Mouse (Mus musculus) embryonic stem cell, embryonic (primary cell): ENCODE measurements around the gene Lhx6.
"Not testable (repeated sequence)": the region's sequence is repeated elsewhere in the genome, so short reads cannot be mapped to it uniquely, and the experiment has no call there.

Experiments used
- CTCF ChIA-PET, 4 experiments: fragments of 300-600 bp in 2 of 4; fragments of 350-600 bp in 2 of 4; sonication (Branson Sonifier 250); formaldehyde crosslinking; loops; one replicate each; lab custom pipeline; 2022; ENCODE audit warnings: inconsistent platforms in 2 of 4; lab: Charles Lee
- POLR2A ChIA-PET, 4 experiments: fragments of 300-600 bp in 2 of 4; fragments of 350-600 bp in 2 of 4; sonication (Branson Sonifier 250); formaldehyde crosslinking; loops; one replicate each; lab custom pipeline; 2022; ENCODE audit warnings: antibody characterized with exemption in 4 of 4, inconsistent platforms in 1 of 4; lab: Charles Lee

Gene Lhx6

DNA sequence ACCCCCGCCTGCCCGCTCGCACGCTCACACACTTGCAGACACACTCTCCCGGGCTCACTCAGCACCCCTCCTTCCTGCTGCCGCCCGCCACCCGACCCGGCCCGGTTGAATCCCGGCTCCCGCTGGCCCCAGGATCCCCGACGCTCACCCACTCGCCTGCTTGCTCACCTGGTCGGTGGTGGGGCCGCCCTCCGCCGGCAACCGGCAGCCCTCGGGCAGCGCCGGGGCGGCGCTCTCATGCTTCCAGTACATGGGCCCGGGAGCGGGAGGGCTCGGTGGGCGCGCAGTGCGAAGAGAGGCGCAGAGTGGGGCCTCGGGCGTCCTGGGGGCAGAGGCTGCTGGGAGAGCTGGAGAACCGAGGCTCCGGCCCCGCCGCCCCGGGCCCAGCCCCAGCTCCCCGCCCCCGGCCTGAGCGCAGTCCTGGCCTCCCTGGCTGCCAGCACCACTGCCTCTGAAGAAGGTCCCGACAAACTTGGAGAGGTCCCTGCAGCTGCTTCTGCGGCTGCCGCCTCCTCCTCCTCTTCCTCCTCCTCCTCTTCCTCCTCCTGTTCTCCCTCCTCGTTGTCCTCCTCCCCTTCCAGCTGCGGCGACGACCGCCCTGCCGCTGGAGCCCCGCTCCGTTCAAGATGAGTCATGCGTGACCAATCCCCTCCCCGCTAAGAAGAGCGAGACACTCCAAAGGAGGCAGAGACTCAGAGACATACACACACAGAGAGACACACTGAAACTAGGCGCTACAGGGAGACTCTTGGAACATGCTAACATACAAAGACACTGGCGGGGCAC, at the start of gene Lhx6:
Lhx6 (minus strand) TSS at position 453 of the 786 bp plus-strand sequence.
- CTCF ChIA-PET = no interaction called here

DNA sequence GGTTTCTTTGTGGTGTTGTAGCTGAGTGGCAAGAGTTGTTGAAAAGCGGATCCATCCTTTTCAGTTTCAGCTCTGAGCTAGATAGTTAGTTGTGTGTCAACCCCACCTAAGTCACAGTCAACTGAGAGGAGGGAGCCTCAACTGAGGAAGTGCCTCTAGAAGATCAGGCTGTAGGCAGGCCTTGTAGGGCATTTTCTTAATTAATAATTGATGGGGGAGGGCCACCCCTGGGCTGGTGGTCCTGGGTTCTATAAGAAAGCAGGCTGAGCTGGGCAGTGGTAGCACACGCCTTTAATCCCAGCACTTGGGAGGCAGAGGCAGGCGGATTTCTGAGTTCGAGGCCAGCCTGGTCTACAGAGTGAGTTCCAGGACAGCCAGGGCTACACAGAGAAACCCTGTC, 47.2 kb upstream of the Lhx6 start:
- CTCF ChIA-PET, POLR2A ChIA-PET: not testable (repeated sequence)

More for the DNA sequence above, at the start of gene Lhx6:
- POLR2A ChIA-PET = interaction anchor here in 3 of 4 experiments (0.7 to 3.4 kb wide), 11 partner anchors 13 to 973 kb away, joined by 3 to 22 read pairs (median 3); no protein-coding TSS in a partner anchor

- CTCF ChIA-PET = interaction anchor here in 1 of 4 experiments (0.6 kb wide), 2 partner anchors 46 to 644 kb away, joined by 5 to 9 read pairs; no protein-coding TSS in a partner anchor
- POLR2A ChIA-PET = interaction anchor here in 1 of 4 experiments (1.3 kb wide), 1 partner anchor 9 kb away, joined by 3 read pairs; no protein-coding TSS in a partner anchor
These were observed 43.7 kb upstream of the Lhx6 start for GRCm38 (mm10) chr2:36148876-36149365.

- ChIA-PET POLR2A (no interaction called here), CTCF (no interaction called here)
These were observed 33.9 kb upstream of the Lhx6 start for GRCm38 (mm10) chr2:36139096-36139495.

- ChIA-PET POLR2A (interaction anchor here in 3 of 4 experiments (0.5 to 1.6 kb wide), 15 partner anchors 9 to 1497 kb away, joined by 3 to 7 read pairs (median 3); partner anchors contain the start of gene Pdcl (in 1 of the 3)), CTCF (no interaction called here)
These were observed 31.2 kb upstream of the Lhx6 start, which contains the start of the genes Mrrf and Rbm18 for GRCm38 (mm10) chr2:36136300-36136941. Gene Mrrf, plus strand, starts transcription at chr2:36136389. Gene Rbm18, minus strand, starts transcription at chr2:36136773.

DNA sequence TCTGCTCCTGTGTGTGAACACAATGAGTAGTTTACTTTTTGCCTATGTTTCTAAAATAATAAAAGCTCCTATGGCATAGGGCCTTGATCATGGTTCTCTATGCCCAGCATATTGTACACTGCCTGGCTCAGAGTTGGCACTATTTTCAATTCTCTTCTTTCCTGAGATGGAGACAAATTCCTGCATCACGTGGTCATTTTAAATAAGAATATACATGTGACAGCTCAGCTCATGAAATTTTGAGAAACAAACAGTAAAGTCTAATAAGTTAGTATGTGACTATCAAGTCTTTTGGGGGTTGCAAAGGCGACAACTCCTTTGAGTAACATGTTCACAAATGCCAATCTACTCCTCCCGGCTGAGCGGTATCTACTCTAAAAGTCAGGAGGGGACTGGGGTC, 30.7 kb upstream of the Lhx6 start:
- ChIA-PET CTCF (no interaction called here), POLR2A (interaction anchor here in 3 of 4 experiments (0.6 to 1.6 kb wide), 11 partner anchors 9 to 87 kb away, joined by 3 to 7 read pairs (median 4); no protein-coding TSS in a partner anchor)

DNA sequence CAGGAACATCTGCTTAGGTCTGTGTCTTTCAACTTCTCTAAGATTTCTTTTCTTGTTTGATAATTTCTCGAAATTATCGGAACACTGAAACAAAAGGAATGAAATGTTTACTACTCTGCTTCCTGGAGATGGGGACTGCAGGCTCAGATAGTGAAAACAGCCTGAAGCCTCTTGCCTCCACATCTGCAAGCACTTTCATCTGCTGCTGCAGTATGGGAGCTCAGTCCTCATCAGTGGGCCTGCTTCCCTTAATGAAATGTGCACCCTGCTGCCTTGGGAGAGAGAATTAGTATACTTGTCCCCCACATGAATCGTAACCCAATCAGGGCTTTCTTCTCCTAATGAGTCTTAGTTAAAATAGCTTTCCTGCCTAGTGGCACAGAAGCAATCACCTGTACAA, 23.8 kb upstream of the Lhx6 start:
- ChIA-PET POLR2A (interaction anchor here in 1 of 4 experiments (0.9 kb wide), 1 partner anchor 56 kb away, joined by 3 read pairs; no protein-coding TSS in a partner anchor), CTCF (no interaction called here)

DNA sequence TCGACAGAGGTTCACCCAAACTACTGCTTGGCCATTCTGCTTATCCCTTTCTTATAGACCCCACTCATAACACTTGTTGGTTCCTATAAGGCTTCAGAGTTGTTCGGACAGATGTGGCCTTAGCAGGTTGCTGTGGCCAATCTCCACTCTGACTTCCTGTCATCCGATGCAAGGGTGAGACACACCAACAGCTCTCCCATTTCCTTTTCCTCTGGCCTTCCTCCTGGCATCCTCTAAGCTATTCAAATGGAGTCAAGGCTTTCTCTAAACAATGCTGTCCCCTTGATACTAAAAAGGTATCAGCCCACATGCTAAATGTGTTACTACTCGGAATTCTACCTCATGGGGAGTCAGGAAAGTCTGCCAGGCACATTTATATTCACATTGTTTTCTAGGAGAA, 22.8 kb upstream of the Lhx6 start:
- POLR2A ChIA-PET = interaction anchor here in 1 of 4 experiments (1.0 kb wide), 1 partner anchor 69 kb away, joined by 3 read pairs; no protein-coding TSS in a partner anchor
- CTCF ChIA-PET = no interaction called here

GRCm38 (mm10) chr2:36126795-36127429, 21.7 kb upstream of the Lhx6 start:
- CTCF ChIA-PET = interaction anchor here in 1 of 4 experiments (0.5 to 0.6 kb wide), 2 partner anchors 118 to 747 kb away, joined by 3 to 5 read pairs; no protein-coding TSS in a partner anchor
- POLR2A ChIA-PET = interaction anchor here in 1 of 4 experiments (1.0 to 1.2 kb wide), 3 partner anchors 9 to 102 kb away, joined by 3 to 4 read pairs (median 4); no protein-coding TSS in a partner anchor

GRCm38 (mm10) chr2:36112632-36113031, 7.4 kb upstream of the Lhx6 start:
- ChIA-PET CTCF (interaction anchor here in 1 of 4 experiments (1.1 kb wide), 1 partner anchor 103 kb away, joined by 3 read pairs; no protein-coding TSS in a partner anchor), POLR2A (no interaction called here)

DNA sequence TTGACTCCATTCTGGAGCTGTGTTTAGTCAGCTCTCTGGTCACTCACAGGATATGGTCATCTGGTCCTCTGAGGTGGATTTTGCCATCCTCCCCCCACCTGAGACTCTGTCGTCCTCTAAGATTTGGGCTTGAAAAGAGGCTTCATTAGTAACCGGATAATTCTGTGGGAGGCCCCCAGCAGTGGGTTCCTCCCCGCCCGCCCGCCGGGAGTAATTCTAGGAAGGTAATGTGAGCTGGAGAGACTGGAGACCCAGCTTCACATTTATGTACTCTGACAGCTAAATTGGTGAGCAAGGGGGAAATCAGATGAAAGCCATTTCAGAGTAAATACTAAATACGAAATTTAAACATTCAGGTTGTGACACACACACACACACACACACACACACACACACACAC, 3.4 kb upstream of the Lhx6 start:
- CTCF ChIA-PET = interaction anchor here in 2 of 4 experiments (0.6 to 1.0 kb wide), 2 partner anchors 63 to 104 kb away, joined by 3 to 5 read pairs; no protein-coding TSS in a partner anchor
- POLR2A ChIA-PET = interaction anchor here in 2 of 4 experiments (0.7 to 1.4 kb wide), 3 partner anchors 11 to 91 kb away, joined by 3 to 4 read pairs (median 3); no protein-coding TSS in a partner anchor

DNA sequence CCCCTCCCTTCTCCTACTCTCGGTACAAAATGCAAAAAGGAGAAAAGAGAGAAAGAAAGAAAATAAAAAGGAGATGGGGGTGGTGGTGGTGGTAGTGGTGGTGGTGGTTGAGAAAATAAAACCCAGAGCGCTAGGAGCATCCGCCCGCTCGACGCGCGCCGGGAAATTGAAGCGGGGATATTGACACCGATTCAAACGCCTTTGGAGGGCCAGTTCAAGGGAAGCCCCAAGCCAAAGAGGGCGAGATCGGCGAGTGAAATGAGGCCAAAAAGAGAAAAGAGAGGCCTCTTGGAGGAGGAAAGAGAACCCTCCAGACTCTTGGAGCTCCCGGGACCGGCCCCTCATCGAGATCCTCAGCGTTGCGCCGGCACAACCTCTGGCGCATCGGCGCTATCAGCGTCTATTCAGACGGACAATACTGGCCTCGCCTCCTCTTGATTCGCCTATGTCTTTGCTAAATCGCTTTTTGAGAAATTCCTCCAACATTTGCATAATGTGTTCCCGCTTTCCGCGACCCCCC, 712 bp downstream of the Lhx6 start:
- POLR2A ChIA-PET = interaction anchor here in 3 of 4 experiments (0.7 to 3.4 kb wide), 8 partner anchors 12 to 973 kb away, joined by 3 to 22 read pairs (median 4); partner anchors contain the start of genes Mrrf (in 1 of the 3) and Rbm18 (in 1 of the 3)
- CTCF ChIA-PET = no interaction called here

- ChIA-PET POLR2A (interaction anchor here in 3 of 4 experiments (1.0 to 3.4 kb wide), 11 partner anchors 10 to 100 kb away, joined by 3 to 22 read pairs (median 8); partner anchors contain the start of genes Mrrf (in 1 of the 3) and Rbm18 (in 1 of the 3)), CTCF (no interaction called here)
These were observed 1.4 kb downstream of the Lhx6 start for GRCm38 (mm10) chr2:36103555-36104367.

DNA sequence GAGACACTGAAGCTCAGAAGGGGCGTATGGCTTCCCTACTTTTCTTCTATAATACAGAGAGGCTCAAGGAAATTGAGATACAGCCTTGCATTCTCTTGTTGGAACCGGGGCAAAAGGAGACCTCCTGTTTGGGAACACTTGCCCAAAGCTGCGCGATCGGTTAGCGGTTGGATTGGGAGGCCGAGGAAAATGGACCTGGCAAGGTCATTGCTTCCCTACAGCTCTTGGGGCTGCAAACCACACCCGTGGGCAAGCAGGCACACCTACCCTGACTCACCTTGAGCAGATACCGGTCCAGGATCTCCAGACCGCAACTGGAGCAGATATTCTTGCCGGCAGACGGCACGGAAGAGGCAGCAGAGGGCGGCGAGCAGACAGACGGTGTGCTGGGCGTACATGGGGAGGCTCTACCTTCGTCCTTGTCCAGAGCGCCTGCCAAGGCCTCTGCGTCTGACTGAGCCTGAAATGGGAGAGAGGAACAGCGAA, 2.1 kb downstream of the Lhx6 start:
- POLR2A ChIA-PET = interaction anchor here in 2 of 4 experiments (1.6 to 2.0 kb wide), 6 partner anchors 10 to 33 kb away, joined by 4 to 13 read pairs (median 8); partner anchors contain the start of genes Mrrf (in 1 of the 2) and Rbm18 (in 1 of the 2)

DNA sequence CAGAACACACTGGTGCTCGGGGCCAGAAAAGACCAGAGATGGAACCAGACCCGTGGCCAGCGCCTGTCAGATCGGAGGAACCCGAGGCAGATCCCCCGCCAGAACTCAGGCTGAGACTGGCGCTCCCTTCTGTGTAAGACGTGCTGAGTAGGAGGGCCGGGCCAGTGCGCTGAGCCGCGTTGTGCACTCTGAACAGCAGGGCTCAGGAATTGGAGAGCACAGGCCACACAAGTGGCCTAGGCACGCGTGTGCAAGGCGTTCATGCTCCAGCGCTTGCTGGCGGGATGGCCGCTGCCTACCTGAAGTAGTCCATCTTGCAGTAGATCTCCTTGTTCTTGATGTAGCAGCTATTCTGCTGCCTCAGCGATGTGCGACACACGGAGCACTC, 2.7 kb downstream of the Lhx6 start:
- ChIA-PET POLR2A (interaction anchor here (0.6 to 2.0 kb wide), 10 partner anchors 9 to 124 kb away, joined by 3 to 13 read pairs (median 7); partner anchors contain the start of genes Mrrf (in 2 of the 4), Rbm18 (in 2 of the 4), Morn5 (in 1 of the 4) and Ndufa8 (in 1 of the 4)), CTCF (interaction anchor here (0.6 to 2.0 kb wide), 6 partner anchors 79 to 132 kb away, joined by 3 to 28 read pairs (median 4); no protein-coding TSS in a partner anchor)

More for the DNA sequence above, 2.1 kb downstream of the Lhx6 start:
- CTCF ChIA-PET = interaction anchor here in 2 of 4 experiments (1.6 to 2.0 kb wide), 2 partner anchors 80 to 95 kb away, joined by 3 to 8 read pairs; no protein-coding TSS in a partner anchor
